ENCODE assay signal across 18 mouse cellular contexts in genomic region chr1:89542464-89542863, GRCm38 (mm10).
DNase-seq lines count a peak whose midpoint lies in the region; ATAC-seq lines count a peak whose summit lies in the region.
"Had no signal": no experiment of that assay in that cellular context is flagged by ENCODE, and none has a peak within 500 bp of the region (broad histone marks: within the 10 kb centered on the region; RNA-seq: fewer than 3 reads in every experiment).

No protein-coding gene starts in this region.

- peak; percentile 69 for ATAC-seq in embryonic facial prominence, embryonic 14.5 days (ENCODE audit: low read depth)
- ATAC-seq in hindbrain, embryonic 11.5 days (ENCODE audit: low FRiP score), result peak; percentile 62
- ATAC-seq in midbrain, embryonic 13.5 days, result peak; percentile 68
- ATAC-seq in granulocyte monocyte progenitor cell, adult 5-6 weeks (replicated peaks; ENCODE audit: poor library complexity, severe bottlenecking), result no peak
- ATAC-seq: inflammation-experienced regulatory T-cells, adult 6 months; liver, postnatal 0 days had no signal

- H3K36me3 ChIP-seq in embryonic facial prominence, embryonic 14.5 days (ENCODE audit: control insufficient read depth, insufficient read depth, low read length), result no peaks in the 10 kb centered on the region
- no peaks in the 10 kb centered on the region for H3K36me3 ChIP-seq in hindbrain, embryonic 11.5 days (ENCODE audit: control insufficient read depth, insufficient read depth, low read length)
- no peaks in the 10 kb centered on the region for H3K36me3 ChIP-seq in midbrain, embryonic 13.5 days
- H3K36me3 ChIP-seq: embryonic facial prominence, embryonic 13.5 days had no signal

- H3K9ac ChIP-seq in embryonic facial prominence, embryonic 14.5 days (ENCODE audit: low read depth, low read length), result no peak overlapping the region
- H3K9ac ChIP-seq in hindbrain, embryonic 11.5 days (ENCODE audit: low read depth, low read length), result no peak overlapping the region
- H3K9ac ChIP-seq in midbrain, embryonic 13.5 days (replicated peaks), result no peak overlapping the region
- H3K9ac ChIP-seq: embryonic facial prominence, embryonic 13.5 days; liver, postnatal 0 days had no signal

- peaks cover 10% of the 10 kb centered on the region for H3K4me1 ChIP-seq in embryonic facial prominence, embryonic 14.5 days (ENCODE audit: control insufficient read depth, insufficient read depth, low read length)
- peaks cover 15% of the 10 kb centered on the region for H3K4me1 ChIP-seq in hindbrain, embryonic 11.5 days (replicated peaks; ENCODE audit: control insufficient read depth, insufficient read depth, low read length)
- H3K4me1 ChIP-seq in midbrain, embryonic 13.5 days (replicated peaks), result peaks cover 49% of the 10 kb centered on the region

- H3K4me3 ChIP-seq in embryonic facial prominence, embryonic 14.5 days (ENCODE audit: low read depth, low read length), result no peak overlapping the region
- no peak overlapping the region for H3K4me3 ChIP-seq in hindbrain, embryonic 11.5 days (ENCODE audit: low read depth, low read length)
- H3K4me3 ChIP-seq in midbrain, embryonic 13.5 days (replicated peaks), result no peak overlapping the region
- H3K4me3 ChIP-seq: embryonic facial prominence, embryonic 13.5 days had no signal

- 49% methylated on average over 6 of the region's 6 CpGs for WGBS in embryonic facial prominence, embryonic 14.5 days
- WGBS in hindbrain, embryonic 11.5 days, result 40% methylated on average over 6 of the region's 6 CpGs
- 33% methylated on average over 6 of the region's 6 CpGs for WGBS in midbrain, embryonic 13.5 days

- H3K27me3 ChIP-seq in embryonic facial prominence, embryonic 14.5 days (replicated peaks; ENCODE audit: control insufficient read depth, insufficient read depth, low read length), result no peaks in the 10 kb centered on the region
- H3K27me3 ChIP-seq in hindbrain, embryonic 11.5 days (ENCODE audit: control insufficient read depth, insufficient read depth, low read length), result no peaks in the 10 kb centered on the region
- H3K27me3 ChIP-seq in midbrain, embryonic 13.5 days, result no peaks in the 10 kb centered on the region
- H3K27me3 ChIP-seq: CH12.LX; embryonic facial prominence, embryonic 13.5 days had no signal

- no peaks in the 10 kb centered on the region for H3K9me3 ChIP-seq in embryonic facial prominence, embryonic 14.5 days (ENCODE audit: control insufficient read depth, low read length)
- H3K9me3 ChIP-seq in hindbrain, embryonic 11.5 days (ENCODE audit: control insufficient read depth, low read length), result no peaks in the 10 kb centered on the region
- H3K9me3 ChIP-seq in midbrain, embryonic 13.5 days, result no peaks in the 10 kb centered on the region
- H3K9me3 ChIP-seq: embryonic facial prominence, embryonic 13.5 days had no signal

- H3K4me2 ChIP-seq in embryonic facial prominence, embryonic 14.5 days (ENCODE audit: low read depth, low read length), result no peak overlapping the region
- H3K4me2 ChIP-seq in hindbrain, embryonic 11.5 days (replicated peaks; ENCODE audit: low read depth, low read length), result no peak overlapping the region
- H3K4me2 ChIP-seq in midbrain, embryonic 13.5 days (replicated peaks), result no peak overlapping the region
- H3K4me2 ChIP-seq: embryonic facial prominence, embryonic 13.5 days had no signal

- DNase-seq in cerebellum, postnatal 10 days, result peak; percentile 49 to 64
- DNase-seq in cerebellum, adult 11 months, result no peak
- peak; percentile 34 for DNase-seq in embryonic facial prominence, embryonic 14.5 days (ENCODE audit: low spot score)
- no peak for DNase-seq in hindbrain, embryonic 11.5 days (ENCODE audit: low spot score)
- no peak for DNase-seq in T-cell, adult 2 months (ENCODE audit: low spot score)
- no peak for DNase-seq in thymus, postnatal 36 days
- DNase-seq: adrenal gland, adult 8-10 months; cerebellum, adult 18-20 months; kidney, adult 9 months; kidney, postnatal 36 days; liver; liver, postnatal 0 days; right cerebral cortex, adult 18-20 months had no signal

- no peak overlapping the region for H3K27ac ChIP-seq in embryonic facial prominence, embryonic 14.5 days (replicated peaks; ENCODE audit: low read depth, low read length)
- peak overlapping the region; percentile 70 for H3K27ac ChIP-seq in hindbrain, embryonic 11.5 days (ENCODE audit: low read depth, low read length)
- peak overlapping the region; percentile 86 for H3K27ac ChIP-seq in midbrain, embryonic 13.5 days
- H3K27ac ChIP-seq: embryonic facial prominence, embryonic 13.5 days had no signal

Comparison
In these comparisons a context has a peak if more than half of its experiments do, and no peak if none do; other contexts are left out.
1. DNase-seq: peak in cerebellum, postnatal 10 days (2 of 2) and embryonic facial prominence, embryonic 14.5 days (single experiment); none in cerebellum, adult 11 months (single experiment), hindbrain, embryonic 11.5 days (single experiment), T-cell, adult 2 months (single experiment) and thymus, postnatal 36 days (0 of 2).